14 mouse cellular contexts compared by ENCODE assay signal in genomic region chr1:119626837-119627236, GRCm38 (mm10).
"Had no signal": no experiment of that assay in that cellular context is flagged by ENCODE, and none has a peak within 500 bp of the region (broad histone marks: within the 10 kb centered on the region; RNA-seq: fewer than 3 reads in every experiment).

No protein-coding gene starts in this region.

- ATAC-seq: intestine, postnatal 0 days; midbrain, embryonic 15.5 days had no signal

- H3K27ac ChIP-seq: hindbrain, embryonic 15.5 days; left cerebral cortex, adult 2 months; liver, embryonic 13.5 days; macrophage; midbrain, embryonic 12.5 days; midbrain, embryonic 15.5 days; neural tube, embryonic 12.5 days; neural tube, embryonic 15.5 days had no signal

- H3K4me3 ChIP-seq: hindbrain, embryonic 15.5 days; left cerebral cortex, adult 2 months; liver, embryonic 13.5 days; midbrain, embryonic 12.5 days; midbrain, embryonic 15.5 days; neural tube, embryonic 12.5 days; neural tube, embryonic 15.5 days had no signal

- DNase-seq: layer of hippocampus, postnatal 36 days; liver, embryonic 13.5 days; lung, adult 2 months; lung, postnatal 10 days; thymus, adult 18-20 months; thymus, postnatal 36 days had no signal

- H3K9me3 ChIP-seq: hindbrain, embryonic 15.5 days; liver, embryonic 13.5 days; midbrain, embryonic 12.5 days; midbrain, embryonic 15.5 days; neural tube, embryonic 12.5 days; neural tube, embryonic 15.5 days had no signal

- H3K4me1 ChIP-seq: hindbrain, embryonic 15.5 days; midbrain, embryonic 15.5 days; neural tube, embryonic 12.5 days; neural tube, embryonic 15.5 days had no signal

- H3K4me2 ChIP-seq: hindbrain, embryonic 15.5 days; liver, embryonic 13.5 days; midbrain, embryonic 12.5 days; midbrain, embryonic 15.5 days; neural tube, embryonic 12.5 days; neural tube, embryonic 15.5 days had no signal

- H3K27me3 ChIP-seq: hindbrain, embryonic 15.5 days; liver, embryonic 13.5 days; midbrain, embryonic 12.5 days; midbrain, embryonic 15.5 days; neural tube, embryonic 12.5 days; neural tube, embryonic 15.5 days had no signal

- H3K9ac ChIP-seq: hindbrain, embryonic 15.5 days; liver, embryonic 13.5 days; midbrain, embryonic 12.5 days; midbrain, embryonic 15.5 days; neural tube, embryonic 12.5 days; neural tube, embryonic 15.5 days had no signal

- H3K36me3 ChIP-seq: hindbrain, embryonic 15.5 days; midbrain, embryonic 15.5 days; neural tube, embryonic 15.5 days had no signal
